Mouse (Mus musculus) lung, embryonic 16.5 days (tissue): ENCODE data around the gene Cst11. TPM values are rescaled to one million over a fixed set of nuclear protein-coding genes. Genes with fewer than 3 reads are reported as not detected.

ENCODE experiments used
- polyA plus RNA-seq: library from polyadenylated mRNA; unstranded; fragments of >200 nt; fragmentation: Nextera tagmentation; extraction: Ambion mirVana; gene quantifications from 2 replicates; pipeline ENCODE4 v1.2.1, GENCODE M21; 2015

The Cst11 gene
- polyA plus RNA-seq, 1 experiment from 2014 or later = not detected

Other genes starting within 250 kb of the Cst11 start
- gene Nxt1, start 98.9 kb downstream of the Cst11 start, polyA plus RNA-seq = 80.3 and 88.7 TPM in 2 replicates
- gene Gzf1, start 90.5 kb downstream of the Cst11 start, polyA plus RNA-seq = 21.6 and 22.6 TPM in 2 replicates
- gene Napb, start 39.0 kb downstream of the Cst11 start, polyA plus RNA-seq = 2.5 and 3.5 TPM in 2 replicates
- gene Cstl1, start 21.1 kb downstream of the Cst11 start, polyA plus RNA-seq = not detected in 2 replicates
- not detected in 2 replicates for gene 8030411F24Rik, start 10.5 kb upstream of the Cst11 start, polyA plus RNA-seq
- not detected in 2 replicates for gene Cst12, start 17.9 kb upstream of the Cst11 start, polyA plus RNA-seq
- not detected in 2 replicates for gene Cst8, start 27.3 kb upstream of the Cst11 start, polyA plus RNA-seq
- gene Cst13, start 48.6 kb upstream of the Cst11 start, polyA plus RNA-seq = not detected in 2 replicates
- gene Cst9, start 63.6 kb upstream of the Cst11 start, polyA plus RNA-seq = 0.24 TPM in 1 of 2 replicates, not detected in the other
- not detected in 2 replicates for gene 9230104L09Rik, start 93.5 kb upstream of the Cst11 start, polyA plus RNA-seq
- 551 and 603 TPM in 2 replicates for gene Cst3, start 104.2 kb upstream of the Cst11 start, polyA plus RNA-seq
- gene Gm1330, start 231.8 kb upstream of the Cst11 start, polyA plus RNA-seq = not detected in 2 replicates
- gene Gm10750, start 245.7 kb upstream of the Cst11 start, polyA plus RNA-seq = not detected in 2 replicates